Mouse (Mus musculus): Measurements from ENCODE around the gene Cracr2b. TPM values are rescaled to one million over a fixed set of nuclear protein-coding genes. Genes with fewer than 3 reads are reported as not detected.

Gene Cracr2b
- polyA plus RNA-seq, 1 experiment from 2014 or later = 5.2 TPM

DNA sequence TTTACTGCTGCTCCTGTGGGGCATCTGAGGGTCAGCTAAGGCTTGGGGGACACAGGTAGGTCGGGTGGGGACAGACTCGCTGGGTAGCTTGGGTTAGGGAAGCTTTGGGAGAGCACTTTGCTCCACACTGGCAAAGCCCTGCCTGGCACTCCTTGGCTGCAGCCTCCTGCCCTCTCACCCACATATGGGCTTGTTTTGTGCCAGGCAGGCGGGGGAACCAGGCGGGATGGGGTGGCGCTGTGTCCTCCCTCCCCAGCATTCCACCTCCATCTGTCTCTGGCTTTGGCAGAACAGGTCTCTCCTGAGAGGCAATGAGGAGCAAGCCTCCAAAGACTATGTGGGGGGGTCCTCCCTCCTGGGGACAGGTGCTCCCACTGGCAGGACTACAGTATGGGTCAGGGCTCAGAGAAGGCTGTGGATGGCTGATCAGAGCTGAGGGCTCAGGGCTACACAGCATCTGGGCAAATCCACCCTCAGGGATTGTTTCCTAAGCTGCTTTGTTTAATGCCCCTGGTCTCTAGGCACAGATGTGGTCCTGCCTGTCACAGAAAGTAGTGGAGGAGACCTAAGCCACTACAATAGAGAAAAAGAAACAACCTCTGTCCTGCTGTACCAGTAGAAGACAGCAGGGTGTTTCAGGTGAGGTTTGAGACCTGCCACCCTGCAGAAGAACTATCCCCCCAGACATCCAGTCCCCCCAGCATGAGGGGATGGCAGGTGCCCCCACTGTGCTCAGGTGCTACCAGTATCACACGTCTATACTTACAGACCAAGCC is 28.0 kb upstream of the Cracr2b start:
- H3K27ac ChIP-seq (ENCODE audit: low read length) = no peak overlapping the region
- 84% methylated on average over 6 of the region's 6 CpGs for WGBS
- H3K4me1 ChIP-seq (replicated peaks; ENCODE audit: control insufficient read depth, insufficient read depth, low read length) = peaks cover 53% of the 10 kb centered on the region
- no peak overlapping the region for H3K4me2 ChIP-seq (ENCODE audit: low read length)
- H3K36me3 ChIP-seq (ENCODE audit: control insufficient read depth, insufficient read depth) = peaks cover 9% of the 10 kb centered on the region
- no peak for ATAC-seq
- H3K9ac ChIP-seq (replicated peaks; ENCODE audit: low read depth, low read length) = no peak overlapping the region
- H3K27me3 ChIP-seq (replicated peaks; ENCODE audit: control insufficient read depth, insufficient read depth, low read length) = no peaks in the 10 kb centered on the region
- H3K9me3 ChIP-seq (ENCODE audit: control insufficient read depth, low read length) = no peaks in the 10 kb centered on the region
- H3K4me3 ChIP-seq (replicated peaks; ENCODE audit: low read length) = no peak overlapping the region

GRCm38 (mm10) chr7:141433517-141434400 is 27.1 kb upstream of the Cracr2b start:
- Histone ChIP-seq H3K4me3 (replicated peaks; ENCODE audit: low read length) (peak overlapping the region; percentile 65), H3K4me1 (replicated peaks; ENCODE audit: control insufficient read depth, insufficient read depth, low read length) (peaks cover 46% of the 10 kb centered on the region), H3K27me3 (replicated peaks; ENCODE audit: control insufficient read depth, insufficient read depth, low read length) (no peaks in the 10 kb centered on the region), H3K9me3 (ENCODE audit: control insufficient read depth, low read length) (no peaks in the 10 kb centered on the region), H3K27ac (ENCODE audit: low read length) (peak overlapping the region; percentile 79), H3K4me2 (ENCODE audit: low read length) (peak overlapping the region; percentile 86), H3K36me3 (ENCODE audit: control insufficient read depth, insufficient read depth) (peaks cover 9% of the 10 kb centered on the region), H3K9ac (replicated peaks; ENCODE audit: low read depth, low read length) (peak overlapping the region; percentile 71)
- WGBS = 69% methylated on average over 15 of the region's 15 CpGs
- no peak for ATAC-seq

- H3K9ac ChIP-seq (replicated peaks; ENCODE audit: low read depth, low read length) = peak overlapping the region; percentile 71
- no peaks in the 10 kb centered on the region for H3K9me3 ChIP-seq (ENCODE audit: control insufficient read depth, low read length)
- peaks cover 45% of the 10 kb centered on the region for H3K4me1 ChIP-seq (replicated peaks; ENCODE audit: control insufficient read depth, insufficient read depth, low read length)
- H3K27ac ChIP-seq (ENCODE audit: low read length) = peak overlapping the region; percentile 79
- H3K36me3 ChIP-seq (ENCODE audit: control insufficient read depth, insufficient read depth) = peaks cover 9% of the 10 kb centered on the region
- H3K4me2 ChIP-seq (ENCODE audit: low read length) = peak overlapping the region; percentile 86
- ATAC-seq = peak; percentile 20; the same call in 1 of the 2 replicates
- peak overlapping the region; percentile 65 for H3K4me3 ChIP-seq (replicated peaks; ENCODE audit: low read length)
- 7% methylated on average over 8 of the region's 8 CpGs for WGBS
- no peaks in the 10 kb centered on the region for H3K27me3 ChIP-seq (replicated peaks; ENCODE audit: control insufficient read depth, insufficient read depth, low read length)
Observed at GRCm38 (mm10) chr7:141434464-141434863, 26.4 kb upstream of the Cracr2b start.

- H3K4me3 ChIP-seq (replicated peaks; ENCODE audit: low read length) = peak overlapping the region; percentile 65
- no peaks in the 10 kb centered on the region for H3K27me3 ChIP-seq (replicated peaks; ENCODE audit: control insufficient read depth, insufficient read depth, low read length)
- WGBS = 3% methylated on average over 17 of the region's 17 CpGs
- peak overlapping the region; percentile 71 for H3K9ac ChIP-seq (replicated peaks; ENCODE audit: low read depth, low read length)
- peak; percentile 18 for ATAC-seq
- peak overlapping the region; percentile 86 for H3K4me2 ChIP-seq (ENCODE audit: low read length)
- peaks cover 42% of the 10 kb centered on the region for H3K4me1 ChIP-seq (replicated peaks; ENCODE audit: control insufficient read depth, insufficient read depth, low read length)
- H3K27ac ChIP-seq (ENCODE audit: low read length) = peak overlapping the region; percentile 79
- H3K36me3 ChIP-seq (ENCODE audit: control insufficient read depth, insufficient read depth) = peaks cover 9% of the 10 kb centered on the region
- no peaks in the 10 kb centered on the region for H3K9me3 ChIP-seq (ENCODE audit: control insufficient read depth, low read length)
Observed at GRCm38 (mm10) chr7:141435129-141435855, 25.6 kb upstream of the Cracr2b start.

GRCm38 (mm10) chr7:141435856-141436522 is 24.9 kb upstream of the Cracr2b start:
- no peak for ATAC-seq
- H3K36me3 ChIP-seq (ENCODE audit: control insufficient read depth, insufficient read depth) = peaks cover 4% of the 10 kb centered on the region

GRCm38 (mm10) chr7:141436523-141436892 is 24.4 kb upstream of the Cracr2b start:
- WGBS = 35% methylated on average over 2 of the region's 2 CpGs
- peak overlapping the region; percentile 89 for H3K4me2 ChIP-seq (ENCODE audit: low read length)
- H3K4me3 ChIP-seq (replicated peaks; ENCODE audit: low read length) = peak overlapping the region; percentile 70
- no peak for ATAC-seq
- H3K9me3 ChIP-seq (ENCODE audit: control insufficient read depth, low read length) = no peaks in the 10 kb centered on the region
- H3K36me3 ChIP-seq (ENCODE audit: control insufficient read depth, insufficient read depth) = no peaks in the 10 kb centered on the region; the same call in 1 of the 2 replicates
- H3K27ac ChIP-seq (ENCODE audit: low read length) = no peak overlapping the region
- peak overlapping the region; percentile 88 for H3K9ac ChIP-seq (replicated peaks; ENCODE audit: low read depth, low read length)
- H3K4me1 ChIP-seq (replicated peaks; ENCODE audit: control insufficient read depth, insufficient read depth, low read length) = peaks cover 45% of the 10 kb centered on the region
- no peaks in the 10 kb centered on the region for H3K27me3 ChIP-seq (replicated peaks; ENCODE audit: control insufficient read depth, insufficient read depth, low read length)

More at GRCm38 (mm10) chr7:141435856-141436522, 24.9 kb upstream of the Cracr2b start:
- H3K4me2 ChIP-seq (ENCODE audit: low read length) = peak overlapping the region; percentile 89
- H3K4me3 ChIP-seq (replicated peaks; ENCODE audit: low read length) = no peak overlapping the region
- no peak overlapping the region; the same call in 1 of the 2 replicates for H3K27ac ChIP-seq (ENCODE audit: low read length)
- H3K9me3 ChIP-seq (ENCODE audit: control insufficient read depth, low read length) = no peaks in the 10 kb centered on the region
- no peak overlapping the region for H3K9ac ChIP-seq (replicated peaks; ENCODE audit: low read depth, low read length)
- peaks cover 45% of the 10 kb centered on the region for H3K4me1 ChIP-seq (replicated peaks; ENCODE audit: control insufficient read depth, insufficient read depth, low read length)
- no peaks in the 10 kb centered on the region for H3K27me3 ChIP-seq (replicated peaks; ENCODE audit: control insufficient read depth, insufficient read depth, low read length)
- 79% methylated on average over 9 of the region's 9 CpGs for WGBS

- H3K4me1 ChIP-seq (replicated peaks; ENCODE audit: control insufficient read depth, insufficient read depth, low read length) = peaks cover 48% of the 10 kb centered on the region
- WGBS = 5% methylated on average over 53 of the region's 53 CpGs
Observed at GRCm38 (mm10) chr7:141437178-141438120, 23.4 kb upstream of the Cracr2b start, which contains the start of gene Slc25a22. Gene Slc25a22 (minus strand): TSS chr7:141437892.

More at GRCm38 (mm10) chr7:141437178-141438120, 23.4 kb upstream of the Cracr2b start, which contains the start of gene Slc25a22:
- H3K4me2 ChIP-seq (ENCODE audit: low read length) = peak within 1 kb of the TSS; percentile 89
- H3K9me3 ChIP-seq (ENCODE audit: control insufficient read depth, low read length) = no peaks in the 10 kb centered on the region
- H3K27ac ChIP-seq (ENCODE audit: low read length) = peak within 1 kb of the TSS; percentile 80
- H3K27me3 ChIP-seq (replicated peaks; ENCODE audit: control insufficient read depth, insufficient read depth, low read length) = no peaks in the 10 kb centered on the region
- ATAC-seq = peak; percentile 80
- H3K4me3 ChIP-seq (replicated peaks; ENCODE audit: low read length) = peak within 1 kb of the TSS; percentile 70
- no peaks in the 10 kb centered on the region; the same call in 1 of the 2 replicates for H3K36me3 ChIP-seq (ENCODE audit: control insufficient read depth, insufficient read depth)
- H3K9ac ChIP-seq (replicated peaks; ENCODE audit: low read depth, low read length) = peak within 1 kb of the TSS; percentile 88
